Mouse (Mus musculus): Measurements from ENCODE around the gene Insyn1. TPM values are rescaled to one million over a fixed set of nuclear protein-coding genes. Genes with fewer than 3 reads are reported as not detected.

Insyn1 gene
- 10.7 and 13.8 TPM in 2 replicates for polyA plus RNA-seq (2012; rRNA removed)

GRCm38 (mm10) chr9:58487851-58488801 lies at the start of gene Insyn1:
Gene Insyn1 (plus strand): TSS chr9:58488603.

Other genes with a start within 250 kb of the Insyn1 start
- 31.3 and 34.5 TPM in 2 replicates for gene Pml, start 238.8 kb upstream of the Insyn1 start, polyA plus RNA-seq (2012; rRNA removed)
- gene Stoml1, start 235.4 kb upstream of the Insyn1 start, polyA plus RNA-seq (2012; rRNA removed) = 53.4 and 55.8 TPM in 2 replicates
- 167 and 204 TPM in 2 replicates for gene Loxl1, start 175.4 kb upstream of the Insyn1 start, polyA plus RNA-seq (2012; rRNA removed)
- gene Tbc1d21, start 118.1 kb upstream of the Insyn1 start, polyA plus RNA-seq (2012; rRNA removed) = not detected in 2 replicates
- gene Cd276, start 66.8 kb downstream of the Insyn1 start, polyA plus RNA-seq (2012; rRNA removed) = 17.7 and 19.8 TPM in 2 replicates
- gene Nptn, start 93.6 kb downstream of the Insyn1 start, polyA plus RNA-seq (2012; rRNA removed) = 284 and 445 TPM in 2 replicates

Data from ovary, adult 2 months (tissue).